Mouse (Mus musculus): ENCODE measurements at regions not wholly inside any gene's neighbourhood (a gene's known extent, or its start where the extent isn't known, plus 50 kb on each side); places are given as distances from the start of the nearest gene placed in this dataset.
"Not testable (repeated sequence)": the region's sequence is repeated elsewhere in the genome, so short reads cannot be mapped to it uniquely, and the experiment has no call there.

GRCm38 (mm10) chr1:14109190-14109482 is 1984.0 kb downstream of the 4930444P10Rik start:
- no peak overlapping the region for H3K9ac ChIP-seq
- no peak overlapping the region for H3K4me2 ChIP-seq
- WGBS, result 20% methylated on average over 6 of the region's 6 CpGs
- H3K9me3 ChIP-seq, result no peaks in the 10 kb centered on the region
- no peak overlapping the region for H3K4me3 ChIP-seq
- H3K27ac ChIP-seq, result peak overlapping the region; percentile 67
- ATAC-seq (ENCODE audit: insufficient number of reproducible peaks, low FRiP score, low TSS enrichment, low read depth), result 0 out of 2 replicates have a peak, but pooled peaks have one; percentile 4
- 0 out of 2 replicates have a peak, but pooled peaks cover 3% of the 10 kb centered on the region for H3K4me1 ChIP-seq
- no peaks in the 10 kb centered on the region for H3K27me3 ChIP-seq
- no peaks in the 10 kb centered on the region for H3K36me3 ChIP-seq

GRCm38 (mm10) chr1:14108450-14109189 is 1984.5 kb downstream of the 4930444P10Rik start:
- H3K9me3 ChIP-seq, result no peaks in the 10 kb centered on the region
- ATAC-seq (ENCODE audit: insufficient number of reproducible peaks, low FRiP score, low TSS enrichment, low read depth), result peak; percentile 63; the same call in 1 of the 2 replicates

GRCm38 (mm10) chr1:14105521-14105920 is 1987.6 kb downstream of the 4930444P10Rik start:
- H3K4me3 ChIP-seq; H3K9ac ChIP-seq; H3K4me1 ChIP-seq; H3K27ac ChIP-seq; H3K27me3 ChIP-seq; H3K4me2 ChIP-seq; ATAC-seq (ENCODE audit: insufficient number of reproducible peaks, low FRiP score, low TSS enrichment, low read depth); H3K36me3 ChIP-seq; H3K9me3 ChIP-seq: not testable (repeated sequence)
- 86% methylated on average over 6 of the region's 6 CpGs for WGBS

More at GRCm38 (mm10) chr1:14108450-14109189, 1984.5 kb downstream of the 4930444P10Rik start:
- peak overlapping the region; percentile 67 for H3K27ac ChIP-seq
- 0 out of 2 replicates have a peak, but pooled peaks cover 3% of the 10 kb centered on the region for H3K4me1 ChIP-seq
- H3K4me3 ChIP-seq, result no peak overlapping the region
- 45% methylated on average over 7 of the region's 7 CpGs for WGBS
- H3K9ac ChIP-seq, result no peak overlapping the region
- H3K27me3 ChIP-seq, result no peaks in the 10 kb centered on the region
- H3K36me3 ChIP-seq, result no peaks in the 10 kb centered on the region
- no peak overlapping the region for H3K4me2 ChIP-seq

DNA sequence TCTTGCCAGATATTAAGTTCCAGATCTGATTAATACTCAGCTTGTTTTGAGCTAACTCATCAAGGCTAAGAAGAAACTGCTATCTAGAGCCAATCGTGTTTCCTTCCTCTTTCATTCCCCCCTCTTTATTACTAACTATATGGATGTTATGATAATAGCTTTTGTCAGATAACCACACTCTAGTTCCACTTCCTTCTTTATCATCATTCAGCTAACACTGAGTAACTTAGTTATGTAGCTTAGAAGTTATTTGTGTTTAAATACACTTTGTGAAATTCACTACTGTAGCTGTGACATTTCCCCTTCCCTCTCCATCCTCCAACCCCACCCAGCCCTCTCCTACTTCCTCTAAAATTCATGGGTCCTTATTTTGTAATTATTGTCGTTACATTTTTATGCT is 1988.6 kb downstream of the 4930444P10Rik start:
- 84% methylated on average over 2 of the region's 2 CpGs for WGBS
- no peak overlapping the region for H3K4me3 ChIP-seq
- no peaks in the 10 kb centered on the region for H3K36me3 ChIP-seq
- ATAC-seq (ENCODE audit: insufficient number of reproducible peaks, low FRiP score, low TSS enrichment, low read depth), result no peak
- H3K27ac ChIP-seq, result no peak overlapping the region
- 0 out of 2 replicates have a peak, but pooled peaks cover 3% of the 10 kb centered on the region for H3K4me1 ChIP-seq
- H3K27me3 ChIP-seq, result no peaks in the 10 kb centered on the region
- H3K4me2 ChIP-seq, result no peak overlapping the region
- H3K9ac ChIP-seq, result no peak overlapping the region
- H3K9me3 ChIP-seq, result no peaks in the 10 kb centered on the region

DNA sequence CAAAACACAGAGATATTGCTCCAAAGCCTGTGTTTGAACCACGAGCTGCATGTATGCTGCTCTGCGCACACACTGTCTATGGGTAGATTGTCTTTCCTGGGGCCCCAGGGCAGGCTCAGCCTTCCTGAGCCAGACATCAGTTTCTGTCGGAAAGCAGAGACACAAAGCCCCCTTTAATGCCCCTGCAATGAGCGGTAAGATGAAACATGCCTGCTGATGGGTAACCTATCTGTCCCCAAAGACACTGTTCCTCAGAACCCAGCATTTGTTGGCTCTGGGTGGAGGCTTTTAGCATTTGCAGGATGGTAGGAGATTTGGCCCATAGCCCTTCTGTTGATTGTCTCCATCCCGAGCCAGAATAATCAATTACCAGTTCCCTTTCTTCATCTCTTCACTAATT is 1994.1 kb downstream of the 4930444P10Rik start:
- 63% methylated on average over 5 of the region's 5 CpGs for WGBS
- ATAC-seq (ENCODE audit: insufficient number of reproducible peaks, low FRiP score, low TSS enrichment, low read depth), result no peak
- Histone ChIP-seq H3K36me3 (no peaks in the 10 kb centered on the region), H3K9ac (no peak overlapping the region), H3K4me2 (no peak overlapping the region), H3K27ac (no peak overlapping the region), H3K4me3 (no peak overlapping the region), H3K9me3 (no peaks in the 10 kb centered on the region), H3K27me3 (no peaks in the 10 kb centered on the region), H3K4me1 (no peaks in the 10 kb centered on the region)

- Histone ChIP-seq H3K4me2 (no peak overlapping the region), H3K9me3 (no peaks in the 10 kb centered on the region), H3K36me3 (no peaks in the 10 kb centered on the region), H3K27me3 (no peaks in the 10 kb centered on the region), H3K9ac (no peak overlapping the region), H3K4me3 (no peak overlapping the region), H3K27ac (no peak overlapping the region), H3K4me1 (no peaks in the 10 kb centered on the region)
- 21% methylated on average over 5 of the region's 5 CpGs for WGBS
- ATAC-seq (ENCODE audit: insufficient number of reproducible peaks, low FRiP score, low TSS enrichment, low read depth), result no peak
These were observed 1995.4 kb downstream of the 4930444P10Rik start for GRCm38 (mm10) chr1:14097567-14098228.

DNA sequence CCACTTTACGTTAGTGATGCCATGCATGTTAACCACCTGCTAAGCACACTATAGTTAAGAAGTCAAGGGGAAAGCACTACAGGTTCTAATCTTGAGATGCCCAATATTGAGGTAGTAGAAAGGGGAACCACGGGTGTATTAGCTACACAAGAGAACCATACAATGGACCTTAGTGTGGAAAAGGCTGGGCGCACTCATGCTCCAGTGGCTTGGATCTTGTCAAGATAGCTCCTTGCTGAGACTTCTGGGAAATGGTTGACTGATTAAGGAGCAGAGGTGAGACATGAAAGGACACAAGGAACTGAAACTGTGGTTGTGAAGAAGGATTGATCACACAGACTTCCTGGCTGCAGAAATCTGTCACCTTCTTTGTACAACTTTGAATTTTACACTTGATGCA is 2028.3 kb downstream of the 4930444P10Rik start:
- Histone ChIP-seq H3K4me3 (no peak overlapping the region), H3K4me1 (no peaks in the 10 kb centered on the region), H3K9me3 (no peaks in the 10 kb centered on the region), H3K36me3 (no peaks in the 10 kb centered on the region), H3K27me3 (no peaks in the 10 kb centered on the region), H3K27ac (no peak overlapping the region), H3K9ac (no peak overlapping the region), H3K4me2 (no peak overlapping the region)
- no peak for ATAC-seq (ENCODE audit: insufficient number of reproducible peaks, low FRiP score, low TSS enrichment, low read depth)
- WGBS, result 94% methylated on average over 3 of the region's 3 CpGs

- ATAC-seq (ENCODE audit: insufficient number of reproducible peaks, low FRiP score, low TSS enrichment, low read depth), result no peak
- no peak overlapping the region for H3K27ac ChIP-seq
- H3K9me3 ChIP-seq, result no peaks in the 10 kb centered on the region
- no peaks in the 10 kb centered on the region for H3K36me3 ChIP-seq
- H3K4me3 ChIP-seq, result no peak overlapping the region
- no peak overlapping the region for H3K9ac ChIP-seq
- H3K4me2 ChIP-seq, result no peak overlapping the region
- no peaks in the 10 kb centered on the region for H3K27me3 ChIP-seq
- no peaks in the 10 kb centered on the region for H3K4me1 ChIP-seq
- 47% methylated on average over 2 of the region's 2 CpGs for WGBS
These were observed 2057.0 kb downstream of the 4930444P10Rik start for GRCm38 (mm10) chr1:14036163-14036562.

- Histone ChIP-seq H3K9me3 (no peaks in the 10 kb centered on the region), H3K4me2 (no peak overlapping the region), H3K27ac (no peak overlapping the region), H3K27me3 (no peaks in the 10 kb centered on the region), H3K4me3 (no peak overlapping the region), H3K36me3 (no peaks in the 10 kb centered on the region), H3K4me1 (no peaks in the 10 kb centered on the region), H3K9ac (no peak overlapping the region)
- ATAC-seq (ENCODE audit: insufficient number of reproducible peaks, low FRiP score, low TSS enrichment, low read depth), result no peak
- 54% methylated on average over 9 of the region's 9 CpGs for WGBS
These were observed 2081.6 kb downstream of the 4930444P10Rik start for GRCm38 (mm10) chr1:14011484-14011883.

GRCm38 (mm10) chr1:14010789-14011188 is 2082.3 kb downstream of the 4930444P10Rik start:
- no peaks in the 10 kb centered on the region for H3K9me3 ChIP-seq
- H3K4me2 ChIP-seq, result no peak overlapping the region
- no peaks in the 10 kb centered on the region for H3K27me3 ChIP-seq
- H3K4me1 ChIP-seq, result no peaks in the 10 kb centered on the region
- H3K9ac ChIP-seq, result no peak overlapping the region
- no peak for ATAC-seq (ENCODE audit: insufficient number of reproducible peaks, low FRiP score, low TSS enrichment, low read depth)
- no peak overlapping the region for H3K27ac ChIP-seq
- WGBS, result 64% methylated on average over 3 of the region's 3 CpGs
- no peaks in the 10 kb centered on the region for H3K36me3 ChIP-seq
- no peak overlapping the region for H3K4me3 ChIP-seq

GRCm38 (mm10) chr1:14002550-14002949 is 2090.6 kb downstream of the 4930444P10Rik start:
- no peak overlapping the region for H3K27ac ChIP-seq
- no peak overlapping the region for H3K4me2 ChIP-seq
- no peaks in the 10 kb centered on the region for H3K36me3 ChIP-seq
- no peaks in the 10 kb centered on the region for H3K27me3 ChIP-seq
- H3K9me3 ChIP-seq, result no peaks in the 10 kb centered on the region
- H3K9ac ChIP-seq, result no peak overlapping the region
- H3K4me3 ChIP-seq, result no peak overlapping the region
- ATAC-seq (ENCODE audit: insufficient number of reproducible peaks, low FRiP score, low TSS enrichment, low read depth), result no peak
- WGBS, result 69% methylated on average over 1 of the region's 1 CpGs
- peaks cover 3% of the 10 kb centered on the region; the same call in 1 of the 2 replicates for H3K4me1 ChIP-seq

- 39% methylated on average over 3 of the region's 3 CpGs for WGBS
- H3K36me3 ChIP-seq, result no peaks in the 10 kb centered on the region
- no peaks in the 10 kb centered on the region for H3K9me3 ChIP-seq
- H3K4me3 ChIP-seq, result no peak overlapping the region
- no peak for ATAC-seq (ENCODE audit: insufficient number of reproducible peaks, low FRiP score, low TSS enrichment, low read depth)
- H3K27ac ChIP-seq, result no peak overlapping the region
- no peak overlapping the region for H3K4me2 ChIP-seq
- peaks cover 3% of the 10 kb centered on the region; the same call in 1 of the 2 replicates for H3K4me1 ChIP-seq
- H3K27me3 ChIP-seq, result no peaks in the 10 kb centered on the region
- no peak overlapping the region for H3K9ac ChIP-seq
These were observed 2091.7 kb downstream of the 4930444P10Rik start for GRCm38 (mm10) chr1:14001431-14001830.

All from limb, embryonic 15.5 days (tissue).